Mouse (Mus musculus) embryonic fibroblast, embryonic 13.5 days (primary cell): ENCODE data around the gene Gab1.

Source experiments
- CTCF ChIP-seq: IDR thresholded peaks from 2 replicates; pipeline ENCODE4 v1.5.1; 2011; ENCODE audit warnings: mild to moderate bottlenecking, control low read depth, low read length, moderate library complexity, borderline replicate concordance; ENCODE audit not compliant: insufficient read depth
- POLR2A ChIP-seq: IDR thresholded peaks from 2 replicates; pipeline ENCODE4 v1.6.1; 2011; ENCODE audit warnings: low read depth, mild to moderate bottlenecking, control low read depth, low read length, moderate library complexity

- TF ChIP-seq CTCF (no peak), POLR2A (no peak)
Observed at GRCm38 (mm10) chr8:80857128-80857527, 23.2 kb downstream of the Gab1 start.
